Mouse (Mus musculus) stomach, embryonic 15.5 days (tissue): ENCODE measurements around the gene St6gal1. TPM values are rescaled to one million over a fixed set of nuclear protein-coding genes. Genes with fewer than 3 reads are reported as not detected.
"Not testable (repeated sequence)": the region's sequence is repeated elsewhere in the genome, so short reads cannot be mapped to it uniquely, and the experiment has no call there.

ENCODE experiments used
- ATAC-seq: fragments of 200-750 bp; cut with Nextera tagmentation; 2 replicates; pipeline ENCODE4 v1.8.0; 2017; ENCODE audit warnings: low read depth, moderate number of reproducible peaks, moderate TSS enrichment; ENCODE audit not compliant: insufficient read depth, low FRiP score
- H3K27ac ChIP-seq: fragments of 300-500 bp; sonication (generic); 2 replicates; pipeline ENCODE4 v1.5.1; 2015; ENCODE audit warnings: mild to moderate bottlenecking, inconsistent platforms
- H3K27me3 ChIP-seq: fragments of 300-500 bp; sonication (generic); replicated peaks from 2 replicates; pipeline ENCODE4 v1.6.1; 2015; ENCODE audit warnings: inconsistent platforms
- H3K36me3 ChIP-seq: fragments of 300-500 bp; sonication (generic); 2 replicates; pipeline ENCODE4 v1.6.1; 2015; ENCODE audit warnings: inconsistent platforms
- H3K4me1 ChIP-seq: fragments of 300-500 bp; sonication (generic); 2 replicates; pipeline ENCODE4 v1.6.1; 2015; ENCODE audit warnings: inconsistent platforms
- H3K4me2 ChIP-seq: fragments of 300-500 bp; sonication (generic); 2 replicates; pipeline ENCODE4 v1.6.1; 2015; ENCODE audit warnings: mild to moderate bottlenecking, inconsistent platforms
- H3K4me3 ChIP-seq: fragments of 300-500 bp; sonication (generic); replicated peaks from 2 replicates; pipeline ENCODE4 v1.5.1; 2015; ENCODE audit warnings: inconsistent platforms
- H3K9ac ChIP-seq: fragments of 300-500 bp; sonication (generic); 2 replicates; pipeline ENCODE4 v1.6.1; 2015; ENCODE audit warnings: inconsistent platforms
- H3K9me3 ChIP-seq: fragments of 300-500 bp; sonication (generic); 2 replicates; pipeline ENCODE4 v1.6.1; 2016; ENCODE audit warnings: inconsistent platforms
- WGBS: fragments of 180-500 bp; shearing (Covaris S2); methylation state at CpG from one replicate; pipeline ENCODE4 v1.1.7; 2015; 5-methylcytosine and 5-hydroxymethylcytosine counted together
- polyA plus RNA-seq: library from polyadenylated mRNA; unstranded; fragments of >200 nt; fragmentation: Nextera tagmentation; extraction: Ambion mirVana; gene quantifications from 2 replicates; pipeline ENCODE4 v1.2.1, GENCODE M21; 2015

The St6gal1 gene
- 16.3 and 18.0 TPM in 2 replicates for polyA plus RNA-seq

- peaks cover 11% of the 10 kb centered on the region; the same call in 1 of the 2 replicates for H3K4me1 ChIP-seq
- under 1% methylated on average over 20 of the region's 20 CpGs for WGBS
- H3K27me3 ChIP-seq, result no peaks in the 10 kb centered on the region
- H3K4me3 ChIP-seq, result peak within 1 kb of the TSS; percentile 64
- H3K9ac ChIP-seq, result peak within 1 kb of the TSS; percentile 58
- H3K27ac ChIP-seq, result peak within 1 kb of the TSS; percentile 81
- no peaks in the 10 kb centered on the region for H3K36me3 ChIP-seq
- peak within 1 kb of the TSS; percentile 97 for H3K4me2 ChIP-seq
- H3K9me3 ChIP-seq, result no peaks in the 10 kb centered on the region
- ATAC-seq, result peak; percentile 47; the same call in 1 of the 2 replicates
Measured at GRCm38 (mm10) chr16:23224671-23225068, at the start of gene St6gal1. St6gal1 (plus strand) TSS chr16:23224740.

- Histone ChIP-seq H3K27ac (no peak overlapping the region), H3K4me1 (no peaks in the 10 kb centered on the region), H3K4me2 (no peak overlapping the region), H3K9ac (no peak overlapping the region), H3K27me3 (no peaks in the 10 kb centered on the region), H3K36me3 (no peaks in the 10 kb centered on the region), H3K4me3 (no peak overlapping the region), H3K9me3 (no peaks in the 10 kb centered on the region)
- no peak for ATAC-seq
- 72% methylated on average over 5 of the region's 5 CpGs for WGBS
Measured at GRCm38 (mm10) chr16:23174855-23175254, 49.7 kb upstream of the St6gal1 start.

GRCm38 (mm10) chr16:23175956-23176355, 48.6 kb upstream of the St6gal1 start:
- ATAC-seq, result no peak
- Histone ChIP-seq H3K4me1 (no peaks in the 10 kb centered on the region), H3K36me3 (no peaks in the 10 kb centered on the region), H3K4me3 (no peak overlapping the region), H3K27me3 (no peaks in the 10 kb centered on the region), H3K9me3 (no peaks in the 10 kb centered on the region), H3K27ac (no peak overlapping the region), H3K4me2 (no peak overlapping the region), H3K9ac (no peak overlapping the region)
- WGBS, result 47% methylated on average over 3 of the region's 3 CpGs

GRCm38 (mm10) chr16:23177856-23178255, 46.7 kb upstream of the St6gal1 start:
- H3K36me3 ChIP-seq, result no peaks in the 10 kb centered on the region

GRCm38 (mm10) chr16:23178796-23179195, 45.7 kb upstream of the St6gal1 start:
- no peak overlapping the region for H3K4me2 ChIP-seq
- H3K9me3 ChIP-seq, result no peaks in the 10 kb centered on the region
- H3K4me3 ChIP-seq, result no peak overlapping the region
- no peak overlapping the region for H3K27ac ChIP-seq
- no peak for ATAC-seq
- WGBS, result 89% methylated on average over 5 of the region's 5 CpGs
- no peaks in the 10 kb centered on the region for H3K27me3 ChIP-seq
- H3K9ac ChIP-seq, result no peak overlapping the region
- H3K4me1 ChIP-seq, result no peaks in the 10 kb centered on the region
- no peaks in the 10 kb centered on the region for H3K36me3 ChIP-seq

More at GRCm38 (mm10) chr16:23177856-23178255, 46.7 kb upstream of the St6gal1 start:
- H3K4me2 ChIP-seq, result no peak overlapping the region
- no peak overlapping the region for H3K9ac ChIP-seq
- ATAC-seq, result no peak
- H3K9me3 ChIP-seq, result no peaks in the 10 kb centered on the region
- H3K4me3 ChIP-seq, result no peak overlapping the region
- 91% methylated on average over 2 of the region's 2 CpGs for WGBS
- H3K27ac ChIP-seq, result no peak overlapping the region
- H3K4me1 ChIP-seq, result no peaks in the 10 kb centered on the region
- no peaks in the 10 kb centered on the region for H3K27me3 ChIP-seq

GRCm38 (mm10) chr16:23179436-23179835, 45.1 kb upstream of the St6gal1 start:
- not testable (repeated sequence) for H3K9me3 ChIP-seq, H3K27me3 ChIP-seq, H3K4me3 ChIP-seq, H3K4me2 ChIP-seq, H3K9ac ChIP-seq, H3K36me3 ChIP-seq, H3K27ac ChIP-seq, ATAC-seq, H3K4me1 ChIP-seq
- 87% methylated on average over 18 of the region's 18 CpGs for WGBS

GRCm38 (mm10) chr16:23181054-23181453, 43.5 kb upstream of the St6gal1 start:
- Histone ChIP-seq H3K4me3 (no peak overlapping the region), H3K4me2 (no peak overlapping the region), H3K36me3 (no peaks in the 10 kb centered on the region), H3K9me3 (no peaks in the 10 kb centered on the region), H3K27ac (no peak overlapping the region), H3K4me1 (no peaks in the 10 kb centered on the region), H3K9ac (no peak overlapping the region), H3K27me3 (no peaks in the 10 kb centered on the region)
- WGBS, result 65% methylated on average over 4 of the region's 4 CpGs
- ATAC-seq, result no peak

- no peak for ATAC-seq
- no peaks in the 10 kb centered on the region for H3K36me3 ChIP-seq
- no peak overlapping the region for H3K27ac ChIP-seq
- no peaks in the 10 kb centered on the region for H3K27me3 ChIP-seq
- H3K9me3 ChIP-seq, result no peaks in the 10 kb centered on the region
- WGBS, result 75% methylated on average over 3 of the region's 3 CpGs
- no peak overlapping the region for H3K4me3 ChIP-seq
- H3K4me1 ChIP-seq, result no peaks in the 10 kb centered on the region
- no peak overlapping the region for H3K9ac ChIP-seq
- no peak overlapping the region for H3K4me2 ChIP-seq
Measured at GRCm38 (mm10) chr16:23181487-23181886, 43.1 kb upstream of the St6gal1 start.

- ATAC-seq, result no peak
- Histone ChIP-seq H3K4me2 (no peak overlapping the region), H3K4me1 (no peaks in the 10 kb centered on the region), H3K4me3 (no peak overlapping the region), H3K9ac (no peak overlapping the region), H3K27ac (no peak overlapping the region), H3K9me3 (no peaks in the 10 kb centered on the region), H3K27me3 (no peaks in the 10 kb centered on the region), H3K36me3 (no peaks in the 10 kb centered on the region)
- 63% methylated on average over 1 of the region's 1 CpGs for WGBS
Measured at GRCm38 (mm10) chr16:23181942-23182597, 42.5 kb upstream of the St6gal1 start.

- no peak for ATAC-seq
- Histone ChIP-seq H3K9me3 (no peaks in the 10 kb centered on the region), H3K9ac (no peak overlapping the region), H3K27me3 (no peaks in the 10 kb centered on the region), H3K4me3 (no peak overlapping the region), H3K4me1 (no peaks in the 10 kb centered on the region), H3K36me3 (no peaks in the 10 kb centered on the region), H3K4me2 (no peak overlapping the region), H3K27ac (no peak overlapping the region)
- 86% methylated on average over 2 of the region's 2 CpGs for WGBS
Measured at GRCm38 (mm10) chr16:23185824-23186223, 38.7 kb upstream of the St6gal1 start.

- Histone ChIP-seq H3K4me1 (no peaks in the 10 kb centered on the region), H3K9me3 (no peaks in the 10 kb centered on the region), H3K4me2 (no peak overlapping the region), H3K9ac (no peak overlapping the region), H3K27ac (no peak overlapping the region), H3K27me3 (no peaks in the 10 kb centered on the region), H3K36me3 (no peaks in the 10 kb centered on the region), H3K4me3 (no peak overlapping the region)
- WGBS, result 53% methylated on average over 4 of the region's 4 CpGs
- ATAC-seq, result no peak
Measured at GRCm38 (mm10) chr16:23186418-23186817, 38.1 kb upstream of the St6gal1 start.

- 75% methylated on average over 7 of the region's 7 CpGs for WGBS
- H3K36me3 ChIP-seq, result no peaks in the 10 kb centered on the region
- H3K4me1 ChIP-seq, result no peaks in the 10 kb centered on the region
- H3K27ac ChIP-seq, result no peak overlapping the region
- no peak overlapping the region for H3K4me3 ChIP-seq
- H3K4me2 ChIP-seq, result no peak overlapping the region
- no peaks in the 10 kb centered on the region for H3K27me3 ChIP-seq
- no peak overlapping the region for H3K9ac ChIP-seq
- H3K9me3 ChIP-seq, result no peaks in the 10 kb centered on the region
- ATAC-seq, result no peak
Measured at GRCm38 (mm10) chr16:23187983-23188382, 36.6 kb upstream of the St6gal1 start.

- Histone ChIP-seq H3K9ac (no peak overlapping the region), H3K27ac (no peak overlapping the region), H3K27me3 (no peaks in the 10 kb centered on the region), H3K4me1 (no peaks in the 10 kb centered on the region), H3K4me2 (no peak overlapping the region), H3K36me3 (no peaks in the 10 kb centered on the region), H3K9me3 (no peaks in the 10 kb centered on the region), H3K4me3 (no peak overlapping the region)
- 72% methylated on average over 1 of the region's 1 CpGs for WGBS
- no peak for ATAC-seq
Measured at GRCm38 (mm10) chr16:23189612-23190011, 34.9 kb upstream of the St6gal1 start.
